Mouse (Mus musculus) liver, adult (tissue): ENCODE results near the gene Ext2.

ENCODE experiments used
- GATA4 ChIP-seq: IDR thresholded peaks from 2 replicates; pipeline ENCODE4 v1.6.1; 2014; ENCODE audit warnings: mild to moderate bottlenecking, low read length; ENCODE audit not compliant: insufficient replicate concordance

Gene Ext2

DNA sequence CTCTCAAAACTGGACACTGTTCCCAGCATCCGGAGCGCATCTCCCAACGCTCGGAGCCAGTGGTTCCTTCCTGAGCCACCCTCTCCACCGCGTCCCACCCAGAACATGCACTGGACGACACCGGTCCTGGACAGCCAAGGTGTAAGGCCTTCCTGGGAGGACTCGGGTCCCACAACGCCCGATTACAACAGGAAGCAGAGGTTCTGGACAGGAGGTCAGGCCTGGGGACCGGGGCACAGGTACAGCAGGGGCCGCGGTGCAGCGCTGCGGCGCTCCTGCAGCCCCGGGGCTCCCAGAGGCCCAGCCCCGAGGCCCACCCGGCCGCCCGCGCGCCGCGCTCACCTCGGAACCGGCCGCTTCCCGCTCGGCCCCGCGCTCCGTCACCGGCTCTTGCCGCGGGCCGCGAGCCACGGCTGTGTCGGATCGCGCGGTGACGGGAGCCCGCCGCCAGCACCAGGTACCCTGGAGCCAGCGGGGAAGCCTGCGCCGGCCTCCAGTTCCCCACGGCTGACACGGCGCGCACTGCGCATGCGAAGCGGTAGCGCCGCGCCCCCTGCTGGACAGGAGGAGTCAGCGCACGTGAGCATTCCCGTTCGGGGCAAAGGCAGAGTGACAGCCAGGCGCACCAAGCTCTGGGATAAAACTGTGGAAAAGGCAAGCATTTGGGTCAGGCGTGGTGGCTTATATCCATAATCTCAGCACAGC is at the start of gene Ext2:
Gene Ext2, minus strand, starts transcription at position 524 of the 705 bp plus-strand sequence.
- TF ChIP-seq GATA4: no peak

DNA sequence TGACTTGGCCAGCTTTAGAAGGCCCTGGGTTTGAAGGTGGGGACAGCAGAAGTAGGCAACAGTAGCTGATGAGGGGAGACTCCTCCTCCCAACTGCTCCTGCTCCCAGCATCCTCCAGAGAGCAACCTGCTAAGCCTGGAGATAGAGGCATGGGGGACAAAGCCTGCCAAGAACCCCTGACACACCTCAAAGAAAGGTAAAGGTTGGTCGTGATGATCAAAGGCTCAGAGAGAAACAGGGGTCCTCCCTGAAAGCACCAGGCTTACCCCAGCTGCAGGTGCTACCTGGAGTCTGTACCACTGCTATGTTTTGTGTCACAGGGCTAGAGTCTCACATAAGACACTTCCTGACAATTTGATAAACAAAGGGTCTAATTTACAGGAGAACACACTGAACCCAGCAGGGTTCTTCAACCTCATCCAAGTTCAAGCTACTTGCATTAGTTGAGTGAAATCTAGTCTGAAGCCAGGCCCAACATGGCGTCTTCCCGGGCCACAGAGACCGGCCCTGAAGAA is 49.1 kb upstream of the Ext2 start:
- TF ChIP-seq GATA4: no peak

DNA sequence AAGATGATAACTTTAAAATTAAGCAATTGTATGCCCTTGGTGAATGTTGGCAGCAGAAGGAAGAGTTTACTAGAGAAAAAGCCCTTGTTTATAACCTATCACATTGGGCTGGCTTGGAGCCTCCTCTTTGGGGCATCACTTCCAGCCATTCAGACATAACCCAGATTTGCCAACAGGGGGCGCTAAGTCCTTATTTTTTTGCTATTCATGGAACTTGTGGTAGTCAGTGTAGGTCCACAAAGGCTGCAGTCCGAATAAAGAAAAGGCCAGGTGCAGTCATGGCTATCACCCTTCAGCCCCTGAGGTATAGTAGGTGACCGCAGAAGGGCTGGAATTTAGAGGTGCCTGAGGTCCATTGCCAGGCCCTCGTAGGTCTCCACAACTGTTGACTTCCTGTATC is 48.5 kb upstream of the Ext2 start:
- TF ChIP-seq GATA4: no peak

DNA sequence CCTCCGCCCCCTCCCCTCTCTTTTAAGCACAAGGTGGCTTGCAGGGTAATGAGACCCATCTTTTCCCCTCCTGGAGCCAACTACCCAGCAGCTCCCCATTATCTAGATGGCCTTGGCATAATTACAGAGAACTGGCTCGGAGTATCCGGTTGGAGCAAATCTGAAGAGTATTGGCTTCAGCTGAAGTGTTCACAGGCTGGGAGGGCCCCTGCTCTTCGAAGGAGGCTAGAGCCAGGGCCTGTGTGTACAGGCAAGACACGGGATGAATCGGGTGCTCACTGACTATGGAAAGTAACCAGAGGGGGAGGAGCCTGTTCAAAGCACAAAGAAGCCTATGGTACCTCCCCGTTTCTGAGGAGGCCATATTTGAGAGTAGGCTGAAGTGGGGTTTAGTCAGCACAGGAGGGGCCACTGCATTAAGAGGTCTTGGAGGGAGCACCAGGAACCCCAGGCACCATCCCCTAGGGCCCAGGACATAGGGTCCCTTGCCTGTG is 46.8 kb upstream of the Ext2 start, which contains the start of gene Accsl:
Gene Accsl, minus strand, starts transcription at position 51 of the 494 bp plus-strand sequence.
- no peak for TF ChIP-seq GATA4

DNA sequence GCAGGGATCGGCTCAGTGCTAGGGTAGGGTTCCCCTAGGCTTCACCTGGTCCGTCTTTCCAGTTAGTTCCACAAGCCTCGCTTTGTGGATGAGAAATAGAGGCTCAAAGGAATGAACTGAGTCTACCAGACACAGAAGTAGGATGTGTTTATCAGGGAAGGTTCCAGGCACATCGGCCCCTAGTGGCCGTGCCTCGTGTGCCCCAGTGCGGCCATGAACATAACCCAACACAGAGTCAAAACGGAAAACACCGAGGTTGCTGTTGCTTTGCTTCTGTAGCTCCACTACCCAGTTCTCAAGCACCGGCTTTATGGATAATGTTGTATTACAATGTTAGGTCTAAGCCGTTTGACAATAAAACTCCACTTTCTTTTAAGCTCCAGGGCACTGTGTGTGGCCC is 46.2 kb upstream of the Ext2 start:
- TF ChIP-seq GATA4: no peak

DNA sequence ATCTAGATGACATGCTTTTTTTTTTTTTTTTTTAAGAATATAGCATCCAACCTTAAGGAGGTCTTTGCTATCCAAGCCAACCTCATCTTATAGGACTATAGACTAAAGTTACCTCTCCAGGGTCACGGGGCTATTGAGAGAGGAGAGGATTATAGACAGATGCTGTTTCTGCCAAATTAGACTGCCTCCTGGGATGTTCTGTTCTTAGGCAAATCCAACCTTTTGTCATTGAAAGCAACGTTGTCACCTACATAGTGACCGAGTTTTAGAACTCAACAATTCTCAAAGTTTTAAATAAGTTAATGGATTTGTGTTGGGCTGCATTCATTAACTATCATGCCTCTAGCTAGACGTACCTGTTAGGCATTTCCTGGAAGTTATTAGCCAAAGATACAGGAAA is 40.9 kb upstream of the Ext2 start:
- TF ChIP-seq GATA4: no peak

DNA sequence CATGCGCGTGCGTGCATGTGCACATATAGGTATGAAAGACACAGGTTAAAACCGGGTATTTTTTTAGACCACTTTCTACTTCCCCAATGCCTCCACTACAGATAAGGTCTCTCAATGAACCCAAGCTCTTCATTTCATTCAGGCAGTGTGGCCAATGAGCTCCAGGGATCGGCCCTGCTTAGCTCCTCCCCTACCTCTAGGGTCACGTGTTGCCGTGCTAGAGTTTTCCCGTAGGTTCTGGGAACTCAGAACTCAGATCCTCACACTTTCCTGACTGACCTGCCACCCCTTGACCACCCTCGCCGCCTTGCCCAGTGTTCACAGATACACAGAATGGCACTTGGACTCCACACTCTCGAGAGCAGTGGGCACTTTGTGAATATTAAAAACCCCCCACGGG is 36.5 kb upstream of the Ext2 start:
- TF ChIP-seq GATA4: no peak

DNA sequence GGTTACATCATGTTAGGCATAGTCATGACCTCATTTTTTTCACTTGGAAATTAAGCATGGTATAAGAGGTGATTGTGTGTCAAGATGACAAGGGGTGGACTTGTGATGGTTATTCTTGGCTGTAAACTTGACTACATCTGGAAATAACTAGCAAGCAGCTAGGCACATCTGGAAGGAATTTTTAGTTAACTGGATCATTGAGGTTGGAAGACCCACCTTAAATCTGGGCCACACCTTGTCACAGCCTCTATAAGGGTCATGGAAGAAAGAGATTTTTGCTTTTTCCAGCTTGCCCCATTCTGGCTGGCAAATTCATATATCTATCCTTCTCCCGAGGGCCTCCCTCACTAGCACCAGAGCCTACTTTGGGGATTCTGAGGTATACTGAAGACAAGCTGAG is 28.9 kb upstream of the Ext2 start:
- no peak for TF ChIP-seq GATA4

DNA sequence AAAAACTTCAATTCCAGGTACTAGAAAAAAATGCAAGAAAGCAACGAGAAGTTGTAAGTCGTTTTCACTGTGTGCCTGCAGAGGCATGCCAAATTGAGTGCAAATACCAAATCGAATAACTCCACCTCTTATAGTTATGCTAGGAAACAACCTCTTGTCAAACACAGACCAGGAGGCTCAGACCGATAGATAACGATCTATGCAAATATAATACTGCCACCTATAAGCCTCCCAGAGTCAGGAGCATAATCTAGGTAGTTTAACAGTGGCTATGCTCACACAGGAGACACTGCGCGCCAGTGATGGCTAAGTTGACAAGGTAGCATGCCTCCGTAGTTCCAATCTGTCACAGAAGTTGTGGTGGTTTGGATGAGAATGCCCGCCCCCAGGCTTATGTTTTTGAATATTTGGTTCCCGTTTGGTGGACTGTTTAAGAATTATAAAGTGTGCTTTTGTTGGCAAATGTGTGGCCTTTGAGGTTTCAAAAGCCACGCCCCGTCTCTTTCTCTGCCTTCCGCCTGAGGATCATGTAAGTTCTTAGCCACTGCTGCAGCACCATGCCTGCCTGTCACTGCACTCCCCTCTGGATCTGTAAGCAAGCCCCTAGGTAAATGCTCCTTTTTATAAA is 28.1 kb upstream of the Ext2 start:
- peak; percentile 56; the same call in 1 of the 2 replicates for TF ChIP-seq GATA4

DNA sequence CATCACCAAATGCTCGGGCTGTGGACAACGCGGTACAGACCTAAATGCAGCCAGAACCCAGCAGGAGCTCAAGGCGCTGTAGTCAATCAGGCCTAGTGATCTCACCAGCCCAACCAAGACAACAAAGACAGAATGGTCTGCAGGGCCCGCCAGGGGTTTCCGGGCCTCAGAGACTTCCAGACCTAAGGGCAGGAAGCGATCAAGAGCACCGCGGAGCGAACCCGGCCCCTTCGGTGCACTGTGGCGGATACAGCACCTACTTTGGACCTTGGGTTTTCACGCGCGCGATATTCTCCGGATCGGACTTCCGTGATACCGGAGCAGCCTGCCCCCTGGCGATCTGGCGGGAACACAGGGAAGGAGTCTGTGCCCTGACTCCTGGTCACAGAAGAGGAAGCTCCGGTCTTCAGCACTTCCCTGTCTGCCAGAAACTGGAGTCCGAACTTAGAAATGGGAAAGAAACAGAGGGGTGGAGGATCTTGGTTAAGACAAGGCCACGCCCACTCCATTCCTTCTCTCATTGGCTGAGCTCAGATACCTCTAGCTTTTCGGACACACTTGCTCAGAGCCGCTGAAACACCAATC is 27.2 kb upstream of the Ext2 start, which contains the start of gene Accs:
Gene Accs, minus strand, starts transcription at position 439 of the 585 bp plus-strand sequence.
- TF ChIP-seq GATA4: peak; percentile 66; the same call in 1 of the 2 replicates

DNA sequence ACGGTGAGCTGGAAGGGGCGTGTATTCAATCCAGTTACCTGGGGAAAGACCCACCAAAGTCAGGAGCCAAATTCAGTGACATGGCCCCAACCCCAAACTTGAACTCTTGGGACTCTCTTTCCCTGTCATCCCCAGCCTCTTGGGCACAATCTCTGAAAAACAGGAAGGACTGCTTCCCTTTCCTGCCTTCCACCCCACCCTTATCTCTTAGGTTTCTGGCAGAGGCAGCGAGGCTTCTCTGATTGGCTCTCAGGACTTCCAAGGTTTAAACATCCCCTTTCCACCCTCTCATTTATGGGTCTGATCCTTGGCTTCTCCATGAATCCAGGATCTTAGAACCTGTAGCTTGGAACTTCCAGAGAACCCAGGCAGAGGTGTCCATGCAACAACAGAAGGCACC is 19.0 kb upstream of the Ext2 start:
- peak; percentile 62; the same call in 1 of the 2 replicates for TF ChIP-seq GATA4

DNA sequence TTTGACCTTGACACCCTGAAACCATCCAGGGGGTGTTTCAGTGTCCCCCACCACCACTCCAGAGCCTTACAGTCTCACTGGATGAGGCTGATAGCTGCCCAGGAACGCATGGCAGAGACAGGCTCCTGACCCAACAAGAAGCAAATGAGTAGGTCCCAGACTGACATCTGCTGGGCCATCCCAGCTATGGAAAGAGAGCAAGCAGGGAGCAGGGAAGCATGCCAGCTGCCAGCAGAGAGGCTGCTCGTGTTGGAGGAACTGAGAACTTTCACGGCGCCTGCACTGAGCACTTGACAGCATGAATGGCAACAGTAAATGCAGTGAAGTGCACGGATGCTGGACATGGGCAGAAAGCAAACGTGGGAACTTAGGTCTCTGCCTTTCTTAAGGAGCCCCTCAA is 17.7 kb upstream of the Ext2 start:
- TF ChIP-seq GATA4: no peak

DNA sequence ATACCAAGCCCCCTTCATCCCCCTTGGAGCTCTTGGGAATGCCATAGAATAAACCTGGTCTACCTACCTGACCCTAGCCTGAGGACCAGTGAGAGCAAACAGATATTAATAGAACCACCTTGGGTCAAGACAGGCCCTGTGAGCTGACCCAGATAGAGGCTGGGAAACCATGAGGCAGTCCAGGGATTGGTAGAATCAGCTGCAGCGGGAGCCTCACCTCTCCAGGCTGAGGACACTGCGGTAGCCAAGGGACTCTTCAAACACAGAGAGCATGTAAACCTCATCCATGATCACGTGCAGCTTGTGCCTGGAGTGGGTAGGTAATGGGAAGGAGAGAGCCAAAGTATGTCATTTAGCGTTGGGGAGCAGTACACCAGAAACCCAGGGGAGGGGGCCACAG is 16.6 kb upstream of the Ext2 start:
- no peak for TF ChIP-seq GATA4

DNA sequence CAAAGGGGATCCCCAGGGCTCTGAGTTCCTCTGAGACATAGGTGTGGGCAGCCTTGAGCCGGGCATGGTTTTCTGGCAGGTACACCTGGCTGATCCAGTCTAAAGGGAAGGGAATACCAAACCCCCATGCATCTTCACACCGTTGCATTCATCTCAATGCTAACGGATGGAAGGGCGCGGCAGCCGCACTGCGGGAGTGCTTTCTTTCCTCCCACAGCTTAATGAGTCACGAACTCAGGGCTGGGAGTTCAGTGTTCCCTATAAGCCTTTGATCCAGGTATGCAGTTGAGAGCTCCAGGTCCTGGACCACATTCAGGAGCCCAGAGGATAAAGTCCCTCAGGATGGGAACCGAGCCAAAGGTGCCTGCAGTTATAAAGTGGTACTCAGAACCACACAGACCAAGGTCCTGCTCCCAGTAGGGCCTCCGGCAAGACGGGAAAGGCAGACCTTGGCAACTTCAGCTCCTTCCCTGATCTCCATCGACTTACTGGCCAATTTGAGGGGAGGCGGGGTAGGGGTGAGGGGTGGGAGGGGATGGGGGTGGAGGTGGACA is 13.9 kb upstream of the Ext2 start:
- no peak for TF ChIP-seq GATA4

DNA sequence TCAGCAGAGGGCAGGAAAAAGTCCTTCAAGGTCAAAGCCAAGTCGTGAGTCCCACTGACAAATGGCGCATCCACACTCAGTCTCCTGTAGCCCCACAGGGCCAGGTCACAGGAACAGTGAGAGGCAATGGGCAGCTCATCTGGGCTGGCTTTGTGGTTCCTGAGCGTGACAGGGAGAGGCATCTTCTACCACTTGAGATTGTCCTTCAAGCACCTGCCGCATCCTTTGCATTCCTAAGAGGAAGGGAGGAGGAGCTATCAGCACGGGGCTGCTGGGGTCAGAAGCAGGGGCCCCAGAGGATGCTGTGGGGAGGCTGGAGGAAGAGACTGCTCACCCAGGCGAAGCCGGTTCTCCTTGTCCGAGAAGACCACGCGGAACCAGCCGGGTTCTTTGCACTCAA is 13.2 kb upstream of the Ext2 start:
- no peak for TF ChIP-seq GATA4
